Mouse (Mus musculus): ENCODE measurements at regions not wholly inside any gene's neighbourhood (a gene's known extent, or its start where the extent isn't known, plus 50 kb on each side); places are given as distances from the start of the nearest gene placed in this dataset.

- no peak overlapping the region for H3K9ac ChIP-seq (replicated peaks)
- 59% methylated on average over 5 of the region's 5 CpGs for WGBS (ENCODE audit: insufficient replicate concordance)
- DNase-seq (ENCODE audit: low read depth in 3 of 3, low spot score in 3 of 3) (no peak), ATAC-seq (ENCODE audit: insufficient read depth) (no peak)
- no peaks in the 10 kb centered on the region for H3K36me3 ChIP-seq (replicated peaks; ENCODE audit: control insufficient read depth, insufficient read depth, low read depth)
- no peak overlapping the region for H3K4me3 ChIP-seq (ENCODE audit: insufficient read depth in 1 of 2, low read depth in 2 of 2, low read length in 2 of 2)
- no peaks in the 10 kb centered on the region for H3K27me3 ChIP-seq (ENCODE audit: control insufficient read depth, insufficient read depth, low read length)
- no peak overlapping the region for H3K4me2 ChIP-seq (ENCODE audit: low read depth)
- H3K4me1 ChIP-seq (replicated peaks; ENCODE audit: control insufficient read depth in 2 of 2, insufficient read depth in 2 of 2, low read length in 1 of 2) = no peaks in the 10 kb centered on the region
- TF ChIP-seq EP300 (IDR thresholded peaks at IDR 0.05; ENCODE audit: low read depth) = no peak
- TF ChIP-seq CTCF (IDR thresholded peaks at IDR 0.05; ENCODE audit: low read depth) = no peak
- no peak overlapping the region for H3K27ac ChIP-seq
- no peaks in the 10 kb centered on the region for H3K9me3 ChIP-seq (ENCODE audit: control insufficient read depth, low read length)
Measured at GRCm38 (mm10) chr1:41822742-41823141, 872.8 kb upstream of the Pou3f3 start.

- H3K27ac ChIP-seq = no peak overlapping the region
- ATAC-seq (ENCODE audit: insufficient read depth) (no peak), DNase-seq (ENCODE audit: low read depth in 3 of 3, low spot score in 3 of 3) (no peak)
- no peak for TF ChIP-seq CTCF (IDR thresholded peaks at IDR 0.05; ENCODE audit: low read depth)
- no peak for TF ChIP-seq EP300 (IDR thresholded peaks at IDR 0.05; ENCODE audit: low read depth)
- H3K27me3 ChIP-seq (ENCODE audit: control insufficient read depth, insufficient read depth, low read length) = no peaks in the 10 kb centered on the region
- H3K4me1 ChIP-seq (replicated peaks; ENCODE audit: control insufficient read depth in 2 of 2, insufficient read depth in 2 of 2, low read length in 1 of 2) = no peaks in the 10 kb centered on the region
- no peaks in the 10 kb centered on the region for H3K36me3 ChIP-seq (replicated peaks; ENCODE audit: control insufficient read depth, insufficient read depth, low read depth)
- H3K4me2 ChIP-seq (ENCODE audit: low read depth) = no peak overlapping the region
- H3K9me3 ChIP-seq (ENCODE audit: control insufficient read depth, low read length) = no peaks in the 10 kb centered on the region
- WGBS (ENCODE audit: insufficient replicate concordance) = 50% methylated on average over 4 of the region's 4 CpGs
- H3K9ac ChIP-seq (replicated peaks) = no peak overlapping the region
- H3K4me3 ChIP-seq (ENCODE audit: insufficient read depth in 1 of 2, low read depth in 2 of 2, low read length in 2 of 2) = no peak overlapping the region
Measured at GRCm38 (mm10) chr1:41825223-41825622, 870.3 kb upstream of the Pou3f3 start.

GRCm38 (mm10) chr1:41831641-41832040, 863.9 kb upstream of the Pou3f3 start:
- Histone ChIP-seq H3K9ac (replicated peaks) (no peak overlapping the region), H3K4me2 (ENCODE audit: low read depth) (no peak overlapping the region), H3K27me3 (ENCODE audit: control insufficient read depth, insufficient read depth, low read length) (no peaks in the 10 kb centered on the region), H3K36me3 (replicated peaks; ENCODE audit: control insufficient read depth, insufficient read depth, low read depth) (no peaks in the 10 kb centered on the region), H3K27ac (no peak overlapping the region), H3K4me1 (replicated peaks; ENCODE audit: control insufficient read depth in 2 of 2, insufficient read depth in 2 of 2, low read length in 1 of 2) (no peaks in the 10 kb centered on the region), H3K9me3 (ENCODE audit: control insufficient read depth, low read length) (no peaks in the 10 kb centered on the region), H3K4me3 (ENCODE audit: insufficient read depth in 1 of 2, low read depth in 2 of 2, low read length in 2 of 2) (no peak overlapping the region)
- WGBS (ENCODE audit: insufficient replicate concordance) = 44% methylated on average over 2 of the region's 2 CpGs
- no peak for ATAC-seq (ENCODE audit: insufficient read depth)
- DNase-seq (ENCODE audit: low read depth in 3 of 3, low spot score in 3 of 3) = no peak
- TF ChIP-seq CTCF (IDR thresholded peaks at IDR 0.05; ENCODE audit: low read depth) (no peak), EP300 (IDR thresholded peaks at IDR 0.05; ENCODE audit: low read depth) (no peak)

All from liver, embryonic 14.5 days (tissue).